Mouse (Mus musculus) ES-CJ7 (cell line): ENCODE measurements around the gene Erp27.
"Not testable (repeated sequence)": the region's sequence is repeated elsewhere in the genome, so short reads cannot be mapped to it uniquely, and the experiment has no call there.

ENCODE experiments used
- DNase-seq: peaks from one replicate; pipeline ENCODE4 v3.0.0; 2011; ENCODE audit warnings: low read depth, low spot score

Erp27 gene

DNA sequence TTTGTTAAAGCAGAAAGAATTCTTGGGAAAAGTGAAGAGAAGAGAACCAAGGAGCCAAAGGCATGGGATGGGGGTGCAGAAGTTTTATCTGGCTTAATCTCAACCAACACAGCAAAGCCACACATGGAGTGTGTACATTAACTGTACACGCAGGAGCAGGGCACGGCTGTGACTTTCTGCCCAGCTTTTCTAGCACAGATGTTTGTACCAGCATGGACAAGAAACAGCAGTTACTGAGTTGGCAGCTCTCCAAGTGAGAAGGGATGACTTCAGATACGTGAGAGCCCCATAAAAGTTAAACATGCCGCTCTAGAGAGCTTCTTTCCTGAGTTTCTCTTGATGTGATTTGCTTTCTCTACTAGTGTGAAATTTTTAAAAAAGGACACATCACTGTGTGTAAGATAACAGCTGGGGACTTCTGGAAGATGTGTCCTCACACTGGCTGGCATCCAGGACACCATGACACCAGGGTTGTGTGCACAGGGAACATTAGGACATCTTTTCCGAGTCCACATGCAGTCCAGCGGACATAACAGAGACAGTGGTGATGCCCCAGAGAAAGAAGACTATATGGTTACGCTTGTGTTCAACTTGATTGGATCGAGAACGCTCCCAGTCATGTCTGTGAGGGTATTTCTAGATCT is 11.6 kb downstream of the Erp27 start:
- DNase-seq, result no peak

DNA sequence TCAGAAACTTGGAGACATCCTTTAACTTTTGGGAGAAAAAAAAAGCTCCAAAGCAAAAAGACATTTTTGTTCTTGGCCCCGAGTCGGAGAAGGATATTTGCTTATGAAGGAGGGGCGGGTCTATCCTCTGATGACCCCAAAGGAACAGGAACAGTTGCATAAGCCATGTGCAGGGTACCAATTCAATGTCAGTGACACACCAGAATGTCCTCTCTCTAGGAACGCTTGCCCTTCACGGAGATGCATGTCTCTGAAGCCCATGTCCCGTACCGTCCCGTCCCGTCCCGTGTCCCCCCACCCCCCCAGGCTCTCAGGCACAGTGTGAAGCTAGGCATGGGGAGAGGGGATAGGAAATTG is 15.1 kb downstream of the Erp27 start:
- DNase-seq, result no peak

DNA sequence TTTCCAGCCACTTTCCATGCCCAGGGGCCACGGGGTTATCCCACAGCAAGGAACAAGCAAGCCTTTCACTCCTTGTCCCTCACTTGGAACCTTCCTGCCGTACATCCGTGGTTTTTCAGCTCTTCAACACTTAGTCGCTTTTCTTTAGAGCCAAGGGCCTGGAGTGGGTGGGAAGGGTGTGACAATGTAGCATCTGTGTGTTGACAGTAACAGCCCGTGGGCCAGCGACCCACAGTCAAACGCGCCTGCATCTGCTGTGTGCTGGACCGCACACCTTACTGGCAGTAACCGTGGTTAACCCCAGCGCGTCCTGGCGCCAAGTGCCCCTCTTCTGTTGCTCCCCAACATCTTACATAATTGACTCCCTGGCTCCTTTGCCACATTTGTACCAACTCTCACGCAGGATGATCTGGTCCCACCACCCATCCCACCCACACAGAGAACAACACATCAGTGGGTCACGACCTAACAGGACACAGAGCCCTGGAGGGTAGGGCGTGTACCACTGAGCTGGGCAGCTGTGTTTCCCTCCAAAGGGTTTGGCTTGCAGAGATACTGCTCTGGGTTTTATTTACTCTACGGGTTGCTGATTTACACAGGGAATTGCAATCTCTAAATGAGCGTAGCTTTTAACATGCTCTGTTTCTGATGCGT is 15.6 kb downstream of the Erp27 start:
- no peak for DNase-seq

DNA sequence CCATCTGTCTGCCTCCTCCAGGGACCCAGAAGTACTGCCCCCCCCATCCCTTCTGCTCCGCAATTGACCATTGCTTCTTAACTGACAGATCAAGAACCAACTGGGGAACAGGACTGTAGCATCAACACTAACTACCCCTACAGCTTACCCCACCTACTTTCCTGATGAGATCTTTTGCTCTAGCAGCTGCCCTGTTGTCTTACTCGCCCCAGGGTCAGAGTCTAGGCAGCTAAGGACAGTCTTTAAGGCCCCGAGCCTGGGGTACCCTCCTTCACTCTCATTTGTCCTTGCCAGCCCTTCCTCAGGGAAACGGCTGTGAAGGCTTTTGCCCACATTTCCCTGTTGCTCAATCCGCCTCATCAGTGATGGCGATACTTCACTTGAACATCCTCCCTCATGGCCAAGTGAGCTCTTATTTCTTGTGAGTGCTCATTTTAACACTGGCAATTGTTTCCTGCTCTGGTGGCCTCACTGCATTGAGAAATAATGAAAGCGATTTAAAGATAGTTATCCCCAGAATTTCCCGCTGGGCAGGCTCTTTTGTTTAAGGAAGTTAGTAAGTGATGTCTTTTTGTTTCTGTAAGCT is 18.0 kb downstream of the Erp27 start:
- no peak for DNase-seq

DNA sequence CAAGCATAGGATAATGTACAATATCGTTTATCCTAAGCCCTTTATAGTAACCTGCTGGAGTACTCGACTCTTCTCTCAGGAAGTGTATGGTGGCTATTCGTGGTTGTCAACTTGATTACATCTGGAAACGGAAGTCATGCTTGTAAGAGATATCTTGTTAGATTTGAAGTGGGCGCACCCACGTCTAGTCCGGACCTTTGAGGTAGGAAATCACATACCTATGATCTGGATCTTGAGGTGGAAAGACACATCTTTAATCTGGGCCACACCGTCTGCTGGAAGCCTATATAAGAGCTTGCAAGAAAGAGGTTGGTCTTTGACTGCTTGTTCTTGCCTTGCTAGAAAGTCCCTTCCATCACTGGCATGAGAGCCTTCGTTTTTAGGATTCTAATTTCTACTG is 19.5 kb downstream of the Erp27 start:
- DNase-seq, result no peak

DNA sequence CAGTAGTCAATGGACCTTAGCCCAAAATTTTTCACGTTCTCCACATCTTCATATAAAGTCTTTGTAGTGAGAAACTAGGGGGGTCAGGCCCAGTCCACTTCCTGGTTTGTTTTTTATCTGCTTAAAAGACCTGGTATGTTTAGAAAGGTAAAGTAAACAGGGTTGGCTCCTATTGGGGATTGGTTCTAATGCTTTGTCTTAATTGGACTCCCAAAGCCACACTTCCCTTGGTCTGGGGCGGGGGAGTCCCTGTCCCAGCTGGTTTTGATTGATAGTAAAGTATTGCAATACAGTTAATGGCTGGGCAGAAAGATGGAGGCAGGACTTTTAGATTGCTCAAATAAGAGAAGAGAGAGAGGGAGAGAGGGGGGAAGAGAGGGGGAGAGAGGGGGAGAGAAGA is 21.0 kb downstream of the Erp27 start:
- no peak for DNase-seq

DNA sequence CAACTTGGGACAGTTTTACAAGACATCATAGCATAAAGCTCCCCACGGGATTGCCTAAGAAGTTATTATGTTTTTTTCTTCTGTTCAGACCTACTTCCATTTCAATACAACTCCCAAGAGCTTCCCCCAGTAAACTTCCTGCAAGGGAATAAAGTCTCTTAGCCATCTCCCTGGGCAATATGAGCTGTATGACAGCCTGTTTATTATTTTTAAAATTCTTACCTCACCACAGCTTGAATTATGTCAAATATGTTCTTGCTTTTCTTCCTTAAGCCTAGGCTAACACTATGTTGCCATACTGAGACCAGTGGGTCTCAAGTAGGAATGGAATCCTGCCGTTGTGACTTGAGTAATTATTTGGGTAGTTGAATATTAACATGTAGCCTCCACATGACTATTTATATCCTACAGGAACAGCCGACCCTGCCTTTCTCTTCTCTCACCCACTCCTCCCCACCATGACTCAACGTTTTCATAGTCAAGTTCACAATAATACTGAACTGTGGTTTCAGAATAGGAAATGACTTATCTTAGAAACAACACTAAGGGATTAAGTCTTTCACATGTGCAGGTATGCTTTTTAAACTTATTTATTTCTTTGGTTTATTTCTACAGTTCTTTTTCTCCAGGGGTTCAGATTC is 21.5 kb downstream of the Erp27 start:
- DNase-seq, result no peak

DNA sequence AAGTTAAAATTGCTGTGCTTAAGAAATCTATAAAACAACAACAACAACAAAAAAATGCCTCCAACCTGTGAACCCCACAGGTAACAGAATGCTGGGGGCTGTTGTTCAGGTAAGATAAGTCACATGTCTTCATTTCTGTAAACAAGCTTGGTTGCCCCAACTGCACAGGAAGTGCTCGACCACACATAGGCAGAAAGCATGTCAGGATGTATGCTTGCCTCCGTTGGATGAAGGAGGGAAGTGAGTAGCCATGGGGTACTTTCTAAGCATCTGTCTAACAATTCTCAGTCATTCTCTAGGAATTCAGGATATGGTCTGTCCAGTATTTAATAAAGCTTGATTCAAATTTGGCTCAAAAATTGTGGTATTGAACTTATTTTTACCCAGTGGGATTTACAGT is 23.0 kb downstream of the Erp27 start:
- DNase-seq, result no peak

DNA sequence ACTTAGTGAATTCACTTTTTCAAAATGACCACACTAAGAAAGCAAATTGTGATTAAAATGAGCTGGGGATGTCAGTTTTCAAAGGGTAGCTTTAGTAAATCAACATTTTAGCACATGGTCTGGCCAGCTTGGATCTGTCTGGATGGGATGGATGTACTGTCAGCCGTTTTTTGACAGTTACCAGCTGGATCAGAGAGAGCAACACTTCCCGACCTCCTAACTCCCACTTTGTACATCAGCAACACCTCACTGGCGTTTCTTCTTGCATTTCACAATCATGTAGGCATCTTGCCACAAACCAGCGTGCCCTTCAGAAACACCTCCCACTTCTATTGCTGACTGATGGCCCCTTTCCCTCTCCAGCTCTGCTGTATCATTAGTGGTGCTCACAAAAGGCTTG is 23.8 kb downstream of the Erp27 start:
- no peak for DNase-seq

DNA sequence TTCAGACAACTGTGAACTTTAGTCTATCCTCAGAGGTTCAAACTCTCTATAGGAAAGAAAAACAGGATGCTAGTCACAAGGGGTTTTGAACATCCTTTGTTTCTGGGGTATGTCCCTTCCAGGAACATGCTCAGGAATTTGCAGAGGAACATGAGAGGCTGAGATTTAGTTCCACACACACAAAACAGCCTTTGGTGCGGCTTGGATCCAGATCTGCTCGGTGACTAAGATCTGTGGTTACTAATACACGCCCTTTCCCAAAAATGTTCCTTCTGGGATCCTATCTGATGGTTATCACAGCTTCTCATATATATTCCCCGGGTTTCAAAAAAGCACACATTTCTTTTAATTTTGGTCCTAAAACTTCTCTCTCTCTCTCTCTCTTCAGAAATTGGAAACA is 24.2 kb downstream of the Erp27 start:
- DNase-seq, result no peak

DNA sequence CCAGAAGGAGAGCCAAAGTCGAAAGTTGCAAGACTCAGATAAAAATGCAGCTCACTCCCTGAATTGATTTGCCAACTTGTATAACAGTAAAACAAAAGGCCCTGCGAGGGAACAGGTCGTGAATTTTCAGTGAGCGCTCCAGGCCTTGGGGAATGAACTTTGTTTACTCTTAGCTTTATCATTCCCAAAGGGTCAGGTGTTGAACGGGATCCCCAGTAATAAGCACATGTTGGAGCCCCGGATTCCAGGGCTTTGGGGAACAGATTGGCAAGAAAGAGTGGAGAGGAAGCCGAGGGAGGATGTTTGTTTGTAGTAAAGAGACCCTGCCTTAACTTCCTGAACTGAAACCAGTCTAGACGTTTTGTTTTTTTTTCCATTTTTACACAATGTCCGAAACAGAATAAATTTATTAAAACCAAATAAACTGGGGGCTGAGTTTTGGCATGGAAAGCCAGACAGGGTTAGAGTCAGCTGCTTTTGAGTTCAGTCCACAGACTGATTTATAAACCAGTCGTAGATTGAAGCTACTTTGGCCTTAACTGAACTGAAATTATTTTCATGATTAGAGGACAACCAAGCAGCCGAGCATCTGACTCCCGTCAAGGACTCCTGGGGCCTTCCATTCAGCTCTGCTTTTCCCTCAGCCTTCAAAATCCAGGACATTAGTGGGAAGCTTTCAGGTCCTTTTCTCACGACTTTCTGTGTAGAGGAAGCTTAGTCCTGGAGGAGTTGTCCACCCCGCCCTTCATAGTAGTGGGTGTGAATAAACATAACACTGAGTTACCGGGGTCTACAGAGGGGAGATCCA is 27.2 kb downstream of the Erp27 start:
- DNase-seq, result no peak

DNA sequence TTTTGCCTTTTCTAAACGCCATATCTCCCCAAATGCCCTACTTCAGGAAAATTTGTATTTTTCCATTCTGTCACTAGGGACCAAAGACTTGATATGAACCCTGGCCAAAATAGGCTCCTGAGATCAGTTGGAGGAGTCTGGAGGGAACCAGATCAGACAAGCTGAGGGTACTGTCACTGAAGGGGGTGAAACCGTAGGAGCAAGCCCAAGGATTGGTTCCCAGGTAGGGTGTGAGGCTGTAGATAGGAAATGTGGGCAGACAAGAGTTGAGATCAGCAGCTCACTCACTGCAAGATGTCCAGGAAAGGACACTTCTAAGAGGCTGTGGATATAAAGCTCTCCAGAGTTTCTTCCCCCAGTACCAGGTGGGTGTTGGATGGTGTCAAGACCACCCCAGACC is 30.0 kb downstream of the Erp27 start:
- no peak for DNase-seq

DNA sequence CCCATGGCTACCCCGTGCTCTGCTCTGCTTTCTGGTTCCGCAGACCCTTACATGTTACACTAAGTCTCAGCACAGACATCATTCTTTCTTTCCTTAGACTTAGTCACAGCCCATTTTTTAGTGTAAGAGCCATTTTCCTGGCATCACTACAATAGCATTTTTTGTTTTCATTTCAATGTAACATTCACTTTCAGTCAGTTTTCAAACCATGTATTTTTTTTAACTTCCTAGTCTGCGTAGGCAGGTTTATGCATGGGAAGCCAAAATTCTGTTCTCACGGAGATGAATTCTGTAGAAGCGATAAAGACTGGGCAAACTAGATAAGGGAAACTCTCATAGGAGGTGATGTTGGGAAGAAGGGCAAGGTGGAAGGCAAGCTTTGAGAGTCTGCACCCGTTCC is 32.4 kb downstream of the Erp27 start:
- DNase-seq, result no peak

DNA sequence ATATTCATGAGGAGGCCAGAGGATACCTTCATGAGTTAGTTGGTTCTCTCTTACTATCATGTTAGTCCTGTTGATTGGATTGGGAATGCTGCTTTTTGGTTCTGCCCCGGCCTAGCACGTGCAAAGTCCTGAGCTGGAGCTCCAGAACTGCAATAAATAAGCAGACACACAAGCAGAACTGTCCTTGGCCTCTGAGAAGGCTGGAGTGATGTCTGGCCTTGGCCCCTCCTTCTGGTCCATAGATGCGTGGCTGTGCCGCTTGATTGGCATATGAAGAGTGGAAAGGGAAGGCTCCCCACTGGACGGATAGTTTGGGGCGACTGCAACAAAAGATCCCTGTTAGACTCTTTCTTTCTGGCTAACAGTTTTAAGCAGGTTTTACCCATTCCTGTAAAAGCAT is 32.9 kb downstream of the Erp27 start:
- no peak for DNase-seq

DNA sequence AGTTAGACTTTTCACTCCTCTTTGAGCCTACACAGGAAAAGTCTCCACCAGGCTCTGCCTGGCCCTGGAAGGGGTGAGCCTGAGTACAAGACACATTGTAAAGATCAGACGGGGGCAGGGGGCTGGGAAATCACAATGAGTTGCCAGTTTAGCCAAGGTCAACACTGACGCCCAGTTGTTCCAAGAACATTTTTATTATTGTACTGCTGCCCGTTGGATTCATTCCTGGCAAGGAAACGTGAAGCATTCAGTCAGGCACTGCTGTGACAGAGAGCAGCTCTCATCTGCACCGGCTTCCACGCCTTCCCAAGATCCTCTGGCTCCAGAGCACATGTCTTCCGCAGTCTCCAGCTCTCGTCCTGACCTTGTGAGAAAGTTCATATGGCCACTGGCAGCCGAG is 34.1 kb downstream of the Erp27 start:
- no peak for DNase-seq

DNA sequence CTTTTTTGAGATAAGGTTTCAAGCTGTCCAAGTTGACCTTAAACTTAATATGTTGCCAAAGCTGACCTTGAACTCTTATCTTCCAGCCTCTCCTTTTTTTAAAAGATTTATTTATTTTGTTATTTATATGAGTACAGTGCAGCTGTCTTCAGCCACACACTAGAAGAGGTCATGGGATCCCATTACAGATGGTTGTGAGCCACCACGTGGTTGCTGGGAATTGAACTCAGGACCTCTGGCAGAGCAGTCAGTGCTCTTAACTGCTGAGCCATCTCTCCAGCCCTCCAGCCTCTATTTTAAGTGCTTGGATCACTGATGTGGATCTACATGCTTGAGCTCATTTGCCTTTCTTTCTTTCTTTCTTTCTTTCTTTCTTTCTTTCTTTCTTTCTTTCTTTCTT is 37.2 kb downstream of the Erp27 start:
- DNase-seq, result not testable (repeated sequence)

DNA sequence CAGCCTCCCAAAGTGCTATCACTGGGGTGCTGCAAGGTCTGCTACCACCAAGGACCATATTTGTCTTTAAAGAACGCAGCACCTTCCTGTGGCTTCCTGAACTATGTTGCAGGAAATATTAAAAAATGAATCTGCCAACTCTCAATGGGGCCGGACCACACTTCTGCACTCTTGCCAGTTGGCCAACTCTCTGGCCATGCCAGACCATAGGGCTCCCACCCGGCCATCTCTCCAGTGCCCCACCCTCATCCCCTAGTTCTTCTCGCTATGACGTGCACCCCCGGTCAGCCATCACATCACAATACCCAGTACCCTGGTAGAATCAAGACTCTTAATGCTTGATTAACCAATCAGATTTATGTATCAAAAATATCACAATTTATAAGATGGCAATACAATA is 38.0 kb downstream of the Erp27 start:
- DNase-seq, result no peak

DNA sequence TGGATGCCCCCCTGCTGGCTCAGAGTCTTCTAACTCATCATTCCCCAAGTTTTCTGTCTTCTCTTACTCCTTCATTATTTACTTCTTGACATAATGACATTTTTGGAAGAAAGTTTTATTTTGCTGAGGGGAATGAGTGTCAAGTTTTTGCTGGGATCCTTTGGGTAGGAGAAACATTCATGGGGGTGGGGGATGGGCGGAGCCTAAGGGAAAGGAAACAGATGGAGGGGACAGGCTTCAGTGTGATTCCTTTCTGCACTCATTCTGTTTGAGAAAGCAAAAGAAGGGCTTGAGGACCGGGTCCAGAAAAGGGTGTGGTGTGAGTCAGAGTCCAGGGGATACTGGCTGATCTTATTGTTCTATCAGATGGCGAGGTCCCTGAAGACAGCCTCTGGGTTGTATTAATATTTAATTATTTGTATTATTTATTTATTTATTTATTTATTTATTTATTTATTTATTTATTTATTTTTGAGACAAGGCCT is 38.5 kb downstream of the Erp27 start:
- no peak for DNase-seq

DNA sequence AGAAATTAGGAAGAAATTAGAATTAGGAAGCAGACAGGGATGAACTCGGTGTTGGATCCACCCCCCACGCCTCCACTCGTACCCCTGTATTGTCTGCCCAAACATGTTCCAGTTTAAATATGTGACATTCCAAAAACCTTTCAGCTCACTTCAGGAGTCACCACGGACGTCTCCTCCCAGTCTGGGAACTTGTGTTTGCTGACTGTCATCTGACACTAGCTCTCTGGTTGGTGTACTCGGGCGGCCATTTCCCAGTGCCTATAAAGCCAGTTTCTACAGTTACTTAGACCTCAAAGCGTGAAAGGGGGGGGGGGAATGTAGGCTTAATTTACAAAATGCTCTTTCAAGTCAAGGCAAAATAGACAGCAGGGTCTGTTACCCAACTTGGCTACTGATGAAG is 40.3 kb downstream of the Erp27 start:
- DNase-seq, result no peak

DNA sequence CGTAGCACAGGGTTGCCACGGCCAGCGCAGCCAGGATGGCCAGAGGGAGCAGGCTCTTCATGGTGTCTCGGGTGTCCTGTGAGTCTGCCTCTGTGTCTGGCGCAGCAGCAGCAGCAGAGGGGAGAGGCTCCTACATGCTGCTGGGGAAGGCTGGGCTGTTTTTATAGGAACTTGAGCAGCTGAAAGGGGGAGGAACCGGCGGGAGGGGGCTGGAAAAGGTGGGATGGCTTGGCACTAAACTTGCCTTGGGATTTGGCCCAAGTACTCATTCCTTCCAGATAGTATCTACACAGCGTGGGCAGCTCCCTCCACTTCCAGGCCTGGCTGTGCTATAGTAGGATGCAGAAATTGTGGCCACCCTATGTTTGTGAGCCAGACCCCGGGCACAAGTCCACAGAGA is 46.3 kb downstream of the Erp27 start, which contains the start of gene Mgp:
Gene Mgp, minus strand, starts transcription at position 154 of the 400 bp plus-strand sequence.
- no peak for DNase-seq

DNA sequence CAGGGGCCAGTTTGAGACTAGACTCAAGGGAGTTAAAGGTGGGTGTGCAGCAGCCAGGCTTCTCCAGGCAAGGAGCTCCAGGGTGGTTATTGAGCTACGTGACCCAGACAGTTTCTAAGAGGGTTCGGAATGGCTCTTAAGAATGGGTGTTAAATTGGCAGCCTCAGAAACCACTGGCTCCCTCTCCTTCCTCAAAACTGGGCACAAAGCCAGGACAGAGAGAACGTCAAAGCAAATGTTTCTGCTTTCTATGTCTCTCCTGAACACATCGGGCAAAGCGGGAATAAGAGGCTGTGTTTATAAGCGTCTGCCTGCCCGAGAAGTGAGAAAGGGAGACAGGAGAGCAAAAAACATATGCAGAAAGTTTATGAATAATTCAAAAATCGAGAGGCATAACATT is 47.4 kb downstream of the Erp27 start:
- DNase-seq, result no peak

DNA sequence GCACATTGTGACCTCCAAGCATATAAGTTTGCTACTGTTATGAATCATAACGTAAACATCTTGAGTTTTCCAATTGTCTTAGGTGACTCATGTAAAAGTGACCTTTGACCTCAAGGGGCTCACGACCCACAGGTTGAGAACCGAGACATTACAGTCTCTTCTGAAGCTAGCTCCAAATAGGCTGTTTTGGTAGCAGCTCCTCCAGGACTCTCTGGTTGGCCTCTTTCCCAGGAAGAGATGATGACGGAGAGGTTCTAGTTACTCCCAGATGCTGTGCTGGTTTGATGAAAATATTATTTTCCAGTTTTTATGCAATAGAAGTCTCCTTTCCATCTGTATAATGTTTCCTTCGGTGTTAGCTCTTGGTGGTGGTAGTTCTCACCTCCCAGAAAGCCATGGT is 53.1 kb downstream of the Erp27 start:
- DNase-seq, result no peak
